Mouse (Mus musculus): ENCODE results near the gene Cmtm2b. TPM values are rescaled to one million over a fixed set of nuclear protein-coding genes. Genes with fewer than 3 reads are reported as not detected.
"Not testable (repeated sequence)": the region's sequence is repeated elsewhere in the genome, so short reads cannot be mapped to it uniquely, and the experiment has no call there.

Cmtm2b gene
- polyA plus RNA-seq, 1 experiment from 2014 or later = not detected

- WGBS = 79% methylated on average over 3 of the region's 3 CpGs
- not testable (repeated sequence) for ATAC-seq (replicated peaks; ENCODE audit: insufficient number of reproducible peaks, low FRiP score, low TSS enrichment, low read depth); H3K27ac ChIP-seq (replicated peaks; ENCODE audit: low read depth, low read length); H3K9me3 ChIP-seq (replicated peaks; ENCODE audit: control insufficient read depth, low read length); H3K9ac ChIP-seq (replicated peaks; ENCODE audit: low read length); H3K36me3 ChIP-seq (replicated peaks; ENCODE audit: control insufficient read depth, insufficient read depth, low read depth, low read length); H3K4me2 ChIP-seq (ENCODE audit: low read depth, low read length); DNase-seq (ENCODE audit: low spot score); H3K4me3 ChIP-seq (ENCODE audit: low read depth, low read length); H3K27me3 ChIP-seq (ENCODE audit: control insufficient read depth, insufficient read depth, low read length); H3K4me1 ChIP-seq (ENCODE audit: control insufficient read depth, insufficient read depth, low read length)
Observed at GRCm38 (mm10) chr8:104312023-104312422, 10.0 kb upstream of the Cmtm2b start.

GRCm38 (mm10) chr8:104313311-104313710 is 8.7 kb upstream of the Cmtm2b start:
- DNase-seq (ENCODE audit: low spot score) (no peak), ATAC-seq (replicated peaks; ENCODE audit: insufficient number of reproducible peaks, low FRiP score, low TSS enrichment, low read depth) (no peak)
- no peak overlapping the region for H3K4me2 ChIP-seq (ENCODE audit: low read depth, low read length)
- H3K27ac ChIP-seq (replicated peaks; ENCODE audit: low read depth, low read length) = no peak overlapping the region
- H3K4me1 ChIP-seq (ENCODE audit: control insufficient read depth, insufficient read depth, low read length) = no peaks in the 10 kb centered on the region
- no peaks in the 10 kb centered on the region for H3K27me3 ChIP-seq (ENCODE audit: control insufficient read depth, insufficient read depth, low read length)
- no peaks in the 10 kb centered on the region for H3K36me3 ChIP-seq (replicated peaks; ENCODE audit: control insufficient read depth, insufficient read depth, low read depth, low read length)
- WGBS = 75% methylated on average over 4 of the region's 4 CpGs
- no peak overlapping the region for H3K4me3 ChIP-seq (ENCODE audit: low read depth, low read length)
- no peaks in the 10 kb centered on the region for H3K9me3 ChIP-seq (replicated peaks; ENCODE audit: control insufficient read depth, low read length)
- no peak overlapping the region for H3K9ac ChIP-seq (replicated peaks; ENCODE audit: low read length)

GRCm38 (mm10) chr8:104321267-104321666 is 763 bp upstream of the Cmtm2b start, which contains the start of gene Gm11020:
Gene Gm11020, plus strand, starts transcription at chr8:104321567.
- H3K27me3 ChIP-seq (ENCODE audit: control insufficient read depth, insufficient read depth, low read length); DNase-seq (ENCODE audit: low spot score); H3K36me3 ChIP-seq (replicated peaks; ENCODE audit: control insufficient read depth, insufficient read depth, low read depth, low read length); H3K4me3 ChIP-seq (ENCODE audit: low read depth, low read length); ATAC-seq (replicated peaks; ENCODE audit: insufficient number of reproducible peaks, low FRiP score, low TSS enrichment, low read depth); H3K4me1 ChIP-seq (ENCODE audit: control insufficient read depth, insufficient read depth, low read length); H3K9ac ChIP-seq (replicated peaks; ENCODE audit: low read length); H3K27ac ChIP-seq (replicated peaks; ENCODE audit: low read depth, low read length); H3K9me3 ChIP-seq (replicated peaks; ENCODE audit: control insufficient read depth, low read length); H3K4me2 ChIP-seq (ENCODE audit: low read depth, low read length): not testable (repeated sequence)
- WGBS = 85% methylated on average over 8 of the region's 11 CpGs

GRCm38 (mm10) chr8:104332665-104333631 is 10.9 kb downstream of the Cmtm2b start:
- Histone ChIP-seq H3K4me3 (ENCODE audit: low read depth, low read length) (no peak overlapping the region), H3K4me2 (ENCODE audit: low read depth, low read length) (no peak overlapping the region), H3K36me3 (replicated peaks; ENCODE audit: control insufficient read depth, insufficient read depth, low read depth, low read length) (no peaks in the 10 kb centered on the region), H3K27ac (replicated peaks; ENCODE audit: low read depth, low read length) (no peak overlapping the region), H3K9me3 (replicated peaks; ENCODE audit: control insufficient read depth, low read length) (no peaks in the 10 kb centered on the region), H3K27me3 (ENCODE audit: control insufficient read depth, insufficient read depth, low read length) (no peaks in the 10 kb centered on the region), H3K9ac (replicated peaks; ENCODE audit: low read length) (no peak overlapping the region), H3K4me1 (ENCODE audit: control insufficient read depth, insufficient read depth, low read length) (no peaks in the 10 kb centered on the region)
- no peak for ATAC-seq (replicated peaks; ENCODE audit: insufficient number of reproducible peaks, low FRiP score, low TSS enrichment, low read depth)
- DNase-seq (ENCODE audit: low spot score) = no peak
- WGBS = 82% methylated on average over 5 of the region's 5 CpGs

- Histone ChIP-seq H3K4me1 (ENCODE audit: control insufficient read depth, insufficient read depth, low read length) (no peaks in the 10 kb centered on the region), H3K36me3 (replicated peaks; ENCODE audit: control insufficient read depth, insufficient read depth, low read depth, low read length) (no peaks in the 10 kb centered on the region), H3K9ac (replicated peaks; ENCODE audit: low read length) (no peak overlapping the region), H3K27ac (replicated peaks; ENCODE audit: low read depth, low read length) (no peak overlapping the region), H3K27me3 (ENCODE audit: control insufficient read depth, insufficient read depth, low read length) (no peaks in the 10 kb centered on the region), H3K4me2 (ENCODE audit: low read depth, low read length) (no peak overlapping the region), H3K9me3 (replicated peaks; ENCODE audit: control insufficient read depth, low read length) (no peaks in the 10 kb centered on the region), H3K4me3 (ENCODE audit: low read depth, low read length) (no peak overlapping the region)
- no peak for ATAC-seq (replicated peaks; ENCODE audit: insufficient number of reproducible peaks, low FRiP score, low TSS enrichment, low read depth)
- WGBS = 61% methylated on average over 5 of the region's 5 CpGs
- no peak for DNase-seq (ENCODE audit: low spot score)
Observed at GRCm38 (mm10) chr8:104333786-104334185, 11.8 kb downstream of the Cmtm2b start.

- Histone ChIP-seq H3K4me1 (ENCODE audit: control insufficient read depth, insufficient read depth, low read length) (no peaks in the 10 kb centered on the region), H3K4me3 (ENCODE audit: low read depth, low read length) (no peak overlapping the region), H3K9ac (replicated peaks; ENCODE audit: low read length) (no peak overlapping the region), H3K27ac (replicated peaks; ENCODE audit: low read depth, low read length) (no peak overlapping the region), H3K4me2 (ENCODE audit: low read depth, low read length) (no peak overlapping the region), H3K36me3 (replicated peaks; ENCODE audit: control insufficient read depth, insufficient read depth, low read depth, low read length) (no peaks in the 10 kb centered on the region), H3K9me3 (replicated peaks; ENCODE audit: control insufficient read depth, low read length) (no peaks in the 10 kb centered on the region), H3K27me3 (ENCODE audit: control insufficient read depth, insufficient read depth, low read length) (no peaks in the 10 kb centered on the region)
- 81% methylated on average over 1 of the region's 1 CpGs for WGBS
- no peak for DNase-seq (ENCODE audit: low spot score)
- no peak for ATAC-seq (replicated peaks; ENCODE audit: insufficient number of reproducible peaks, low FRiP score, low TSS enrichment, low read depth)
Observed at GRCm38 (mm10) chr8:104334196-104334595, 12.2 kb downstream of the Cmtm2b start.

- whole genome bisulfite sequencing = 87% methylated on average over 1 of the region's 1 CpGs
- Histone ChIP-seq H3K9me3 (replicated peaks; ENCODE audit: control insufficient read depth, low read length) (no peaks in the 10 kb centered on the region), H3K27me3 (ENCODE audit: control insufficient read depth, insufficient read depth, low read length) (no peaks in the 10 kb centered on the region), H3K27ac (replicated peaks; ENCODE audit: low read depth, low read length) (no peak overlapping the region), H3K9ac (replicated peaks; ENCODE audit: low read length) (no peak overlapping the region), H3K36me3 (replicated peaks; ENCODE audit: control insufficient read depth, insufficient read depth, low read depth, low read length) (no peaks in the 10 kb centered on the region), H3K4me3 (ENCODE audit: low read depth, low read length) (no peak overlapping the region), H3K4me2 (ENCODE audit: low read depth, low read length) (no peak overlapping the region), H3K4me1 (ENCODE audit: control insufficient read depth, insufficient read depth, low read length) (no peaks in the 10 kb centered on the region)
- no peak for DNase-seq (ENCODE audit: low spot score)
- no peak for ATAC-seq (replicated peaks; ENCODE audit: insufficient number of reproducible peaks, low FRiP score, low TSS enrichment, low read depth)
Observed at GRCm38 (mm10) chr8:104336806-104337205, 14.8 kb downstream of the Cmtm2b start.

- WGBS = 36% methylated on average over 3 of the region's 3 CpGs
- no peak overlapping the region for H3K27ac ChIP-seq (replicated peaks; ENCODE audit: low read depth, low read length)
- no peaks in the 10 kb centered on the region for H3K27me3 ChIP-seq (ENCODE audit: control insufficient read depth, insufficient read depth, low read length)
- H3K4me1 ChIP-seq (ENCODE audit: control insufficient read depth, insufficient read depth, low read length) = no peaks in the 10 kb centered on the region
- H3K9ac ChIP-seq (replicated peaks; ENCODE audit: low read length) = no peak overlapping the region
- H3K4me2 ChIP-seq (ENCODE audit: low read depth, low read length) = no peak overlapping the region
- DNase-seq (ENCODE audit: low spot score) = no peak
- no peak overlapping the region for H3K4me3 ChIP-seq (ENCODE audit: low read depth, low read length)
- H3K36me3 ChIP-seq (replicated peaks; ENCODE audit: control insufficient read depth, insufficient read depth, low read depth, low read length) = no peaks in the 10 kb centered on the region
- no peaks in the 10 kb centered on the region for H3K9me3 ChIP-seq (replicated peaks; ENCODE audit: control insufficient read depth, low read length)
- ATAC-seq (replicated peaks; ENCODE audit: insufficient number of reproducible peaks, low FRiP score, low TSS enrichment, low read depth) = no peak
Observed at GRCm38 (mm10) chr8:104337890-104338289, 15.9 kb downstream of the Cmtm2b start.

Data from embryonic facial prominence, embryonic 11.5 days (tissue).